Mouse (Mus musculus): ENCODE data around the gene Dclre1a. TPM values are rescaled to one million over a fixed set of nuclear protein-coding genes. Genes with fewer than 3 reads are reported as not detected.
A peak's percentile ranks its signal among the peaks of the same experiment; 100 is the strongest.
"Not testable (repeated sequence)": the region's sequence is repeated elsewhere in the genome, so short reads cannot be mapped to it uniquely, and the experiment has no call there.

Gene Dclre1a
- total RNA-seq, 2 experiments from 2014 or later = 10.2 to 12.0 TPM

- DNase-seq = peak; percentile 91 to 92
Observed at GRCm38 (mm10) chr19:56548230-56549032, 409 bp upstream of the Dclre1a start, which contains the start of gene Nhlrc2. Gene Nhlrc2 (plus strand): TSS chr19:56548261.

- DNase-seq = no peak
Observed at GRCm38 (mm10) chr19:56546031-56546430, 2.0 kb downstream of the Dclre1a start.

- DNase-seq = no peak
Observed at GRCm38 (mm10) chr19:56544681-56545388, 3.2 kb downstream of the Dclre1a start.

GRCm38 (mm10) chr19:56543320-56543719 lies 4.7 kb downstream of the Dclre1a start:
- DNase-seq = no peak

DNA sequence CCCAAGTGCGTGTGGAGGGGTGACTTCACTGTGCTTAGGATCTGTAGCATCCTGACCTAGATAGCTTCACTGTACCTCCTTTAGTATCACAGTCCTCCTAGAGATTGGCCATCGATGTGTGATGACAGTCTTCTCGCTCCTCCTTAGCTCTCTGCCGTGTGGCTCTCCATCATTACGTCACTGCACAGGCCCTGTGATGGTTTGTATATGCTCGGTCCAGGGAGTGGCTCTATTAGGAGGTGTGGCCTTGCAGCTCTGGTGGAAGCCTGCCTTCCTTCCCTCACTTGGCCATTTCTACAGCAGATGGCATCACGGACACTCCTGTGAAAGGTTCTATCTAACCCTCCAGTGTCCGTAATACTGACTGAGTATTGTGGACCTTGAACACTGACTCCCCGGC lies 12.3 kb downstream of the Dclre1a start:
- no peak for DNase-seq

DNA sequence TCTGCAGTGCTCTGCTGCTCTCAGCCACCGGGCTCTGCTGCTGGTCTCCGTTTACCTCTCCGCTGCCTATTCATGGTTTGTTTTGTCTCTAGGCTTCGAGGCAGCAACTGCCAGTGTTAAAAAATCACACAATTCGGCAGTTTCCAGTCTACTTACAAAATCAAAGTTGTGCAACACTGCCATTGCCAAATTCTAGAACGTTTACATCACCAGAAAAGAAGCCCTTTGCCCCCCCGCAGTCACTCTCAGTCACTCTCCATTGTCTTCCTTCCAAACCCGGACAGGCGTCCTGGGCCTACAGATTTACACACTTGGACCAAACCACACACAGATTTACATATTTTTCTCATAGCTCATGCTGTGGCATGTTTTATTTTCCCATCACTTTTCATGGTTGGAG lies 13.0 kb downstream of the Dclre1a start:
- peak; percentile 33 to 39 for DNase-seq

GRCm38 (mm10) chr19:56534337-56534736 lies 13.7 kb downstream of the Dclre1a start:
- no peak for DNase-seq

- DNase-seq = no peak
Observed at GRCm38 (mm10) chr19:56533291-56534071, 14.5 kb downstream of the Dclre1a start.

DNA sequence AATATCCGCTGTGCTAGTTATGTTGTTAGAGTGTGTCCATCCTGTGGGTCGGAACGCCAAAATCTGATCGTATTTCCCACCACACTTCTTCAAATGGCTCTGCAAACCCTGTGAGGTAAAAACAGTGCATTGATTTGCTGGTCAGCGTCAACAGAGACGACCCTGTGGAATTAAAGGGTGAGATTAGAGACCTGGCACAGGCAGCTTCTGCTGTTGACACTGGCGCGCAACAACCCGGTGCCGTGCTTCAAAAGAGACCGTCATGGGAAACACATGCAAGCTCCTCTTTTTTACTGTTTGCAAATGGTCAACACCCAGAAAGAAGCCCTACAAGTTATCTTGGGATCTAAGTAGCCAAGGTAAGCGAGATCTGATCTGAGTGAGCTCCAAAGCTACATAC lies 16.8 kb downstream of the Dclre1a start:
- no peak for DNase-seq

DNA sequence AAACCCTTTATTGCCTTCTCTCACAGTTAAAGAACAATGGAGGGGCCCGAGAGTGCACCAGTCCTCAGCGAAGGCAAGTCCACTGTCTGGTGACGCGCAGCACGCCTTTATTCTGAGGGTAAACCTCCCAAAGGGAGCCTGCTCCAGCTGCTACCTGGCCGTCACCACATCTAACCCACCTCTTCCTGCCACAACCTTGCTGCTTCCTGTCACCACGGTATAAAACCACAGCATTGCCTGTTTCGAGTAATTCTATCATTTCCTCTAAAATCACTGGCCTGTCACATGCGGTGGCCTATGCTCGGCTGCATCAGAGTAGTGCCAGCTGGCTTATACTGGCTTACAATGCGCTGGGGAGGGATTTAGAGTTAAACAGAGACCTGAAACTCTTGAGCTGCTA lies 17.5 kb downstream of the Dclre1a start:
- not testable (repeated sequence) for DNase-seq

DNA sequence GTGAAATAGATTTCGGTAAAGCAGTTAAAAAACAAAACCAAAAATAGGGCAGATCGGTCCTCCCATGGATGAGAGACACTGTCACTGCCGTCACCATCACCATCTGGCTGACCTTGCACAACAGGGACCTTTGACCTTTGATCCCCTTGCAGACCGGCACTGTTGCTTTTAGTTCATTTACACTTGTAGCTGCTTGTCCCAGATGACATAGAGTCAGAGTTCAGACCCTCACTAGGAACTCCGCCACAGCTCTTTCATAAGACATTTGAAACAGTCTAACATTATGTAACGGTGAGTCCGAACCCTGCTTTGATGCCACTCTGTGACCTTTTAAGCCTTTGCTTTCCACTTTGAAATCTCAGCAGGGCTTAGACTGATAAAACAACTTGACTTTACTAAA lies 28.6 kb downstream of the Dclre1a start:
- DNase-seq = not testable (repeated sequence)

DNA sequence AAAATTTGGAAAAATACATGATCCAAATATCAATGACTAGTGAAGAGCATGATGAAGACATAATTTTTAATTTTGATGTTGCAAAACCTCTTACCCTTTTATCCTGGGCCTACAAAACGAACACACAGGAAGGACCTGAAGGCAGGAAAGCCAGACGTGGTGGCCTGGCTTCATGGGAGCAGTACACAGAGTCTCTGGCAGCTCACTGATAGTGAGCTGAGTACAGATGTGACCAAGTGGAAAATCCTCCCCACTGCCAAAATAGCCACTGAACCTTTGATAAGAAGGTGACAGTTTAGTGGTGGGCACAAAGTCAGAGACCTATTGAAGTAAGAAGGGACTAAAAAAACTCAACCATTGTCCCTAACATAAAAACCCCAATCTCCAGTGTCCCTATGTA lies 34.5 kb downstream of the Dclre1a start:
- not testable (repeated sequence) for DNase-seq

GRCm38 (mm10) chr19:56511207-56511606 lies 36.8 kb downstream of the Dclre1a start:
- DNase-seq = not testable (repeated sequence)

DNA sequence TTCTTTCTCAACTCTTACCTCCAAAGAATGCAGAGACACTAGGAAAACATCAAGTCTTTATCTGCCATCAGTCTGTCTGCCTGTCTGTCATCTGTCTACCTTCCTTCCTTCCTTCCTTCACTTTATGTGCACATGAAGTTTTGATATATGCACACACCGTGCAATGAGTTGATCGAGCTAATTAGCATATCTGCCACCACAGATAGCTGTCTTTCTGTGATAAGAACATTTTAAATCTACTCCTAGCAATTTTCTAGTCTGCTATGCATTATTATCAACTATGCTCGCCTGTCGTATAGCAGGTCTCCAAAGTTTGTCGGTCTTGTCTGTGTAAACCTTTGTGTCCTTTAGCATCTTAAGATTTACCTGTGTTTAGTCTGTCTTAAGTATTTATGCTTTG lies 44.5 kb downstream of the Dclre1a start:
- not testable (repeated sequence) for DNase-seq

DNA sequence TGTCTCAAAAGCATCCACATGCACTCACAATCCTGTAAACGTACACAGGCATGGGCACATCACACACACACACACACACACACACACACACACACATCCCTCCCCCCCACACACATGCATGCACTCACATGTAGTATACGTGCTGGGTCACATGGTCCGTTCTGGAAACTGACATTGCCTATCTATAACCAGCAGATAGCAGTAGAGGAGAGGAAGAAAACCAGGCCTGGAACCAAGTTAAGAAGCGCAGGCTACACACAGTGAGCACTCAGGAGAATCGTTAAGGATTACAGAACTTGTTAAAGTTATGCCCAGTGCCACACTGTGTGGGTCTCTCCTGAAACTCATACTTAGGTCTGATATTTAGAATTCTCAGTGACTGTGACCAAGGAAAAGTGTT lies 45.0 kb downstream of the Dclre1a start:
- not testable (repeated sequence) for DNase-seq

GRCm38 (mm10) chr19:56494157-56494556 lies 53.9 kb downstream of the Dclre1a start:
- not testable (repeated sequence) for DNase-seq

- DNase-seq = no peak
Observed at GRCm38 (mm10) chr19:56489601-56490000, 58.4 kb downstream of the Dclre1a start.

DNA sequence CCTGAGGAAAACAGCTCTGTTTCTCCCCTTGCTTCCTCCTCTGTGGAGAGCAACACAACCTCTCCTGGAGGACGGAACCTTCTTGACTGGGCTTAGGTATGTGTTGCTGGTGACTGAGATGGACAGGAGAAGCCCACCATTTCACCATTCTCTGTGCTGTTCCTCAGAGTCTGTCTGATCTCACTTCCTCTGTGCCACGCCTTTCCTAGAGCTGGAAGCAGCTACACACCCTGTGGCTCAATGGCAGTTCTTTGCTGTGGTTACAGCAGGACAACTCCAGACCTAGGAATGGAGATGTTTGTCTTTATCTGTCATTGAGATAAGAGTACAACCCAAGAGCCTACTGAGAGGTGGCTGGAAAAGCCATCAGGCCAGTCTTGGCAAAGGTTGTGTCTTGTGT lies 60.7 kb downstream of the Dclre1a start:
- no peak for DNase-seq

DNA sequence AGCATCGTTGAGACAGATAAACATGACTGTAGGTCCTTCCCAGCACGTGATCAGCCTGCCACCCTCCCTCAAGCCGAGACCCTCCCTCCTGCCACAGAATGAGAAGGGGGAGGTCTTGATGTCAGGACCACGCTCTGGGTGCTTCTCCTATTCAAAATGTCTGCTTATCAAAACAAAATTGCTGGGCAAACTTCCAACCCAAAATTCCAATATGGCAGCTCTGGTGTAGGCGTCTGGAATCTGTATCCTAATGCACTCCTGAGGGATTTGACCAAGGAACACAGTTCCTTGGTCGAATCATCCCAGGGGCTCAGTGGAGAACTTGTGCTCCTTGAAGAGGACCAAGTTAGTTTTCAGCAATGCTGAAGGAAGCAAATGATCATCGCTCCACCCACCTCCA lies 61.1 kb downstream of the Dclre1a start:
- no peak for DNase-seq

- peak; percentile 22 to 36 for DNase-seq
Observed at GRCm38 (mm10) chr19:56485376-56486271, 62.4 kb downstream of the Dclre1a start.

DNA sequence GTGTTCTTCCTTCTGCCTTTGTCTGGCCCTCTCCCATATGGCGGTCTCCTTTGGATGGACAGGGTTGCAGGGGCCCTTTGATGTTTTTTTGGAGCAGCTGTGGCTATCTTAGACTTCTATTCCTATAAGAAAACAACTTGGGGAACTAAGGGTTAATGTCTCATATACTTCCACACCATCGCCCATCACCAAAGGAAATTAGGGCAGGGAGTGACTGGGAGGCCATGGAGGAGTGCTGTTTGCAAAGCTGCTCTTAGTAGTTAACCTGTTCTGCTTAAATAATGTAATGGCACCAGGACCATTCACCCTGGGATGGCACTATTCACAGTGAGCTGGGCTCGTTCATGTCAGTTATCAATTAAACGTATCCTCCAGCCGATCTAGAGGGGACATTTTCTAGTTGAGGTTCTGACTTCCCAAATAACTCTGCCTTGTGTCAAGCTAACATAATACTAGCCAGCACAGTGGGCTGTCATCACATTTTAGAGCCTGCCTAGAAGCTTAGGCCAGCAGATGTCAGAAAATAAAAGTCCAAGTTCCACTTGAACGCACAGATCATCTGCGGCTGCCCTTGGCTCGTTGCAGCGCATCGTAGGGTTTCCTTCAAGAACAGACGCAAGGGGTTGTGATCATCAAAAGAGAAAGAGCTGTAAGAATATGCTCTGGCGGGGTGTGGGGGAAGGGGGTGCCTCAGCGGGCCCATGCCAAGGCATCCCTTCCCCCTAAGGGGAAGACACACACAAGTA lies 63.2 kb downstream of the Dclre1a start:
- no peak for DNase-seq
